Mouse (Mus musculus) E14TG2a.4 (cell line): ENCODE measurements around the gene AI413582.

ENCODE experiments used
- CTCF ChIP-seq: conservative IDR thresholded peaks from 2 replicates; pipeline ENCODE4 v1.5.1; 2014; ENCODE audit warnings: low read length
- NANOG ChIP-seq: IDR thresholded peaks from 2 replicates; pipeline ENCODE4 v1.6.1; 2014; ENCODE audit warnings: borderline replicate concordance, low read length, mixed read lengths
- POU5F1 ChIP-seq: IDR thresholded peaks from 2 replicates; pipeline ENCODE4 v1.6.1; 2014; ENCODE audit warnings: low read length, borderline replicate concordance

DNA sequence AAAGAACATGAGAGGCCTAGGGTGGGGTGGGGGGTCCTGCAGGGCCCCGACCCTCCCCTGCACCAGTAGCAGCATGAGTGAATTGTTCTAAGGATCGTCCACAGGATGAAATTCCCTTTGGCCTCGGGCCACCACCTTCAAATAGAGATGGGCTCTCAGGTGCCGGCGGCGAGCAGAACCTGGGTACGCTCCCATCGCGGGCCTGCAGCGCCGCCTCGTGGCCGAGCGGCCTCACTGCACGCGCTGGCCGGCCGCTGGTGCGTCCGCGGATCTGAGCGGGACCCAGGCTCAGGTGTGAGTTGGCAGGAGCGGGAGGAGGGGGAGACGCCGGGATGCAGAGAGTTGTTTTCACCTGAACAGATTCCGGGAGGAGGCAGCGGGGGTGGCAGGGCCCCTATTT is 45.0 kb downstream of the AI413582 start:
- TF ChIP-seq CTCF (no peak), POU5F1 (no peak), NANOG (no peak)
